Mouse (Mus musculus) A20 (cell line): ENCODE data around the gene Znhit1.

Source experiments
- DNase-seq: peaks from one replicate; pipeline ENCODE4 v3.0.0-alpha.2; 2011; ENCODE audit warnings: low read depth, low spot score

The Znhit1 gene

GRCm38 (mm10) chr5:136986695-136987137 lies 1.1 kb downstream of the Znhit1 start, which contains the start of gene Plod3:
Plod3 (plus strand) TSS chr5:136987019.
- peak; percentile 99 for DNase-seq

- DNase-seq: no peak
Observed at GRCm38 (mm10) chr5:136984828-136985227, 3.0 kb downstream of the Znhit1 start.

GRCm38 (mm10) chr5:136982338-136982930 lies 5.4 kb downstream of the Znhit1 start:
- peak; percentile 44 for DNase-seq

GRCm38 (mm10) chr5:136980974-136981373 lies 6.8 kb downstream of the Znhit1 start:
- peak; percentile 19 for DNase-seq

- DNase-seq: no peak
Observed at GRCm38 (mm10) chr5:136979762-136980161, 8.1 kb downstream of the Znhit1 start.

GRCm38 (mm10) chr5:136977769-136978168 lies 10.1 kb downstream of the Znhit1 start:
- DNase-seq: no peak

- no peak for DNase-seq
Observed at GRCm38 (mm10) chr5:136973670-136974069, 14.2 kb downstream of the Znhit1 start.

GRCm38 (mm10) chr5:136970703-136971102 lies 17.1 kb downstream of the Znhit1 start:
- DNase-seq: peak; percentile 71

- DNase-seq: no peak
Observed at GRCm38 (mm10) chr5:136967592-136967991, 20.2 kb downstream of the Znhit1 start.

GRCm38 (mm10) chr5:136966861-136967455 lies 20.9 kb downstream of the Znhit1 start:
- DNase-seq: no peak

GRCm38 (mm10) chr5:136966331-136966730 lies 21.5 kb downstream of the Znhit1 start, which contains the start of gene Cldn15:
Cldn15 (plus strand) TSS chr5:136966616.
- no peak for DNase-seq

GRCm38 (mm10) chr5:136965686-136966085 lies 22.1 kb downstream of the Znhit1 start:
- no peak for DNase-seq

GRCm38 (mm10) chr5:136965210-136965609 lies 22.6 kb downstream of the Znhit1 start:
- no peak for DNase-seq

GRCm38 (mm10) chr5:136962966-136963540 lies 24.8 kb downstream of the Znhit1 start:
- DNase-seq: no peak

GRCm38 (mm10) chr5:136962501-136962900 lies 25.3 kb downstream of the Znhit1 start:
- peak; percentile 86 for DNase-seq

GRCm38 (mm10) chr5:136961983-136962461 lies 25.8 kb downstream of the Znhit1 start:
- DNase-seq: peak; percentile 96

- DNase-seq: no peak
Observed at GRCm38 (mm10) chr5:136961334-136961982, 26.4 kb downstream of the Znhit1 start.

GRCm38 (mm10) chr5:136960053-136960452 lies 27.8 kb downstream of the Znhit1 start:
- no peak for DNase-seq

- DNase-seq: no peak
Observed at GRCm38 (mm10) chr5:136958991-136959605, 28.7 kb downstream of the Znhit1 start.

GRCm38 (mm10) chr5:136957250-136957649 lies 30.6 kb downstream of the Znhit1 start:
- no peak for DNase-seq

GRCm38 (mm10) chr5:136955622-136956021 lies 32.2 kb downstream of the Znhit1 start:
- DNase-seq: no peak

GRCm38 (mm10) chr5:136953440-136953951 lies 34.3 kb downstream of the Znhit1 start:
- no peak for DNase-seq
